Mouse (Mus musculus) megakaryocyte-erythroid progenitor cell, adult 5-6 weeks (primary cell): Measurements from ENCODE around the gene Rab11fip3. TPM values are rescaled to one million over a fixed set of nuclear protein-coding genes. Genes with fewer than 3 reads are reported as not detected.
"Not testable (repeated sequence)": the region's sequence is repeated elsewhere in the genome, so short reads cannot be mapped to it uniquely, and the experiment has no call there.

ENCODE experiments used
- ATAC-seq: replicated peaks from 2 replicates; pipeline ENCODE4 v1.8.0; 2016; ENCODE audit warnings: mild to moderate bottlenecking, inconsistent platforms; ENCODE audit not compliant: severe bottlenecking, poor library complexity, low FRiP score, low TSS enrichment
- total RNA-seq, 2 experiments: library from RNA; stranded (forward) in 1 of 2; stranded (reverse) in 1 of 2; fragments of 200-1000, 215-1000 nt in 1 of 2; fragments of >200 nt in 1 of 2; fragmentation: Nextera tagmentation in 1 of 2; gene quantifications; 2 replicates each; pipeline ENCODE4 v1.2.3; 2014 to 2017

Gene Rab11fip3
- total RNA-seq, 2 experiments from 2014 or later, result 0.33 to 0.48 TPM

DNA sequence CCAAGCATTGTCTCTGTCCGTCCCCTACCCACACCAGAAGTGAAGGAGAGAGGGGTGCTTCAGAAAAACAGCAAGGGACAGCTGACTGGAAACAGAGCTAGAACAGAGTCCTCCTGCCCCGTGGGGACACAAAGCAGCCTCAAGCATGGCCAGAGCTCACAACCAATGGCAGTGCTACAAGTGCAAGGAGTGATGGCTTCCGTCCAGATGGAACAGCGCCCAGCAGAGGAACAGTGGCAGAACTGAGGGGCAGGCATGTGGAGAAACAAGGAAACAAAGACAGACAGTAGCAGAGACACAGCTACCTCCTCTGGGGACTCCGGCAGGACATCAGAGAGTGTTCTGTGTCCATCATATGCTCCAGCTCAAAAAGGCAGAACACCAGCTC is 26.1 kb downstream of the Rab11fip3 start:
- no peak for ATAC-seq

DNA sequence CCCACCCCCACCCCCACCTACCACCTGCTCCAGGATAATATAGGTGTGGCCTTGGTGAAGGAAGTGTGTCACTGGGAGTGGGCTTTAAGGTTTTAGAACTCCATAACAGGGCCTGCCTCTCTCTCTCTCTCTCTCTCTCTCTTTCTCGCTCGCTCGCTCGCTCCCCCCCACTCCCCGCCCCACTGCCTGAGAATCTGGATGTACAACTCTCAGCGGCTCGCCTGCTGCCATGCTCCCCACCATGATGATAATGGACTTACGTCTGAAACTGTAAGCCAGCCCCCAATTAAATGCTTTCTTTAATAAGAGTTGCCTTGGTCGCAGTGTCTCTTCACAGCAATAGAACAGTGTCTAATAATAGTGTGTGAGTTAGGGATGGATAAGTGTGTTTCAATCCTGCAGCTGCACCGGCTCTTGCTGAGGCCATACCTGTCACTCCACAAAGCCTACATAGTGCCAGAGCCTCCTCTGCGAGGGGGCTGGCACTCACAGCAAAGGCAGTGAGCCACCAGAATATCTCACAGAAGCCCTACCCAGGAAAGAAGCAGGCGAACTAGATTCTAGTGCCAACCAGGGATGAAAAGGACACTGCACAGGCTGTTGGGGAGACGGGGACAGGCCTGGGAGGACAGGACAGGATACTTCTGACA is 26.6 kb downstream of the Rab11fip3 start:
- ATAC-seq, result no peak

DNA sequence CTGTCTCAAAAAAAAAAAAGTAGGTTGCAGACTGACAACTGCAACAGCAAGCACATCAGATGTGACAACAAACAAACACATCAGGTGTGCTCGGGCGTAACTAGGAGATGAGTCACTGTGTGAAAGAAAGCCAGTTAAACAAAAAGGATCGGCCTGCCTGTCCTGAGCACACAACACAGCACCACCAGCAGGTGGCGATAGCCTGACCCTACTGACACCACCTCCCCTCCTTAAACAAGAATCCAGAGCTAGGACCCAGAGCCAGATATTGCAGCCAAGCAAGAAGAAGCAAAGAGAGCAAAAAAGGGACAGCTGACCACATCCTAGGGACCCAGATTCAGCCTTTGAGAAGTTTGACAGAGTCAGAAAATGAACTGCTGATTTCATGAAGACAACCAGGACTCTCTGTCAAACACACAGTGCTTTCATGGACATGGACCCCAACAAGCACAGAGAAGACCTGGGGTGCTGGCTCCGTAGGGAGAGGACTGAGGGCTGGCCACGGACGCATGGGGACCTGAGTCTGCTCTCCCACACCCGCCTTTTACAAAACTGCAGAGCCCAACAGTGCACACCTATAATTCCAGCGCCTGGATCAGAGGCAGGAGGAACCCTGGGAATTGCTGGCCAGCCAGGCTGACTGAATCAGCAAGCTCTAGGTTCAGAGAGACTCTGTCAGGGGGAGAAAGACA is 28.1 kb downstream of the Rab11fip3 start:
- peak; percentile 81 for ATAC-seq

DNA sequence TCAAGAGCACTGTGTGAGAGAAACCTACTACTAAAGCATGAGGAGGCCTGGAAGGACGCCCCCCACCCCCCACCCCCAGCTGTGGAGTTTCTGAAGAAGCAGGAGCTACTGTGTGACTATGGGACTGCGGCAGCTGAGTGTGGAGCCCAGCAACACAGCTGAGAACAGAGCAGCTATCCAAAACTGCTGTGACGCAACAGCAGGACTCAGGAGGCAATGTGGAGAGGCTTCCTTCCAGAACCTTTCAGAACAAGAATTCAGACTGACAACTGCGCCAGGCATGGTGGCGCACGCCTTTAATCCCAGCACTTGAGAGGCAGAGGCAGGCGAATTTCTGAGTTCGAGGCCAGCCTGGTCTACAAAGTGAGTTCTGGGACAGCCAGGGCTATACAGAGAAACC is 28.6 kb downstream of the Rab11fip3 start:
- not testable (repeated sequence) for ATAC-seq

DNA sequence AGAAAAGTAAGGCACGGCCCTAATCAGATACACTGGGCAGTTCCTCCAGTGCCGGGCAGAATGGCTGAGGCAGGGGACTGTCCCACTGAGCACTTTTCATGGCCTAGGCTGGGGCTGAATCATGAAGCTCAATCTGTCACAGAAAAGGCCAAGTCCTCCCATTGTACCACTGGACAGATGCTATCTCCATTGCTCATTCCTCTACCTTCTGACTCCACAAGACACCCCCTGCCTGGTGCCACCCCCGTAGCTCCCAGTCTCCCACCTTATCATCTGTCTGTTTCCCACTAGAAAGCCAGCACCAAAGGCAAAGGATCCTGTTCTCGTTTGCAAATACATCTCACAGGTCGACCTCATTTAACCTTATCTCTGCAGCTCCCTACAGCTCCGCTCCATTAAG is 37.3 kb downstream of the Rab11fip3 start:
- ATAC-seq, result no peak

DNA sequence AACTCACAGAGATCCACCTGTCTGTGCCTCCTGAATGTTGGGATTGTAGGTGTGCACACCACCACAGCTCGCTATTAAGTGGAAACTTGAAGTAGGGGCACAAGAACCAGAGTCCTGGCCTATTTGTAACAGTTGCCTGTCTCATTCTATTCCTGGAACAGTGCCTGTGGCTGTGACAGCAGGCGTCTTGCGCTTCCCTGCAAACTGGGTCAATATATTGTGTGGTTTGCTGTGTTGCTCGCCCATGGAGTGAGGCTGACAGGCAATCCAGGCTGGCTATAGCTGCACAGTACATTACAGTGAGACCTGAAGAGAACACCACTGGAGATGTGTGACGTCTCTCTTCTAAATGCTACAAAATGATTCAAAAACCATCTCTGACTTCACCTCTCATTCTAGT is 37.8 kb downstream of the Rab11fip3 start:
- no peak for ATAC-seq

DNA sequence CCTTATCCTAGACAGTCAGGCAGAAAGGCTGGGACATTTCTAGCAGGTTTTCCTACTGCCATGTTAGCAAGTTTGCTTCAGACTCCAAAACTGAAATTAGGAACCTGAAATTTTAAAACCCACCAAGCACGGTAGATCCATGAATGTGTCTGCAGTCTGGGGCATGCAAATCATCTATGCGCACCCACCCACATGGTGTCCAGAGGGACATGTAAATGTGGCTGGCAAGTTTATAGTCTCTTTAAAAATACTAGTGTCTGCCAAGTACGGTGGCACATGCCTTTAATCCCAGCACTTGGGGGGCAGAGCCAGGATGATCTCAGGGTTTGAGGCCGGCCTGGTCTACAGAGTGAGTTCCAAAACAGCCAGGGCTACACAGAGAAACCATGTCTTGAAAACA is 41.1 kb downstream of the Rab11fip3 start:
- ATAC-seq, result no peak

DNA sequence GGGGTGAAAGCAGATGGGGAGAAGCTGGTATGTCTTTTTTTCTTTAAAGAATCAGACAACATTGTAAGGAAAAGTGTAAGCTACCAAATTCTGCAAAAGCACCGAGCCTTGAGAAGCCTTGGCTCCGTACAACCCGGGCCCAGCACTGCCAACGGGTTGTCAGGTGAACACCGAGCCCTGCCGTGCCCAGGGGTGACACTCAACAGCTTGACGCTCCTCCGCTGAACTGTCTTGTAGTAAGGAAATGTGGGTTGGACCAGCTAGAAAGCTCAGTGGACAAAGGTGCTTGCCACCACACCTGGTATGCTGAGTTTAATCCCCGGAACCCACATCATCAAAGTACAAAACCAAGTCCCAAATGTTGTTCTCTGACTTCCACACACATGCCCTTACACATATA is 44.7 kb downstream of the Rab11fip3 start:
- ATAC-seq, result no peak

DNA sequence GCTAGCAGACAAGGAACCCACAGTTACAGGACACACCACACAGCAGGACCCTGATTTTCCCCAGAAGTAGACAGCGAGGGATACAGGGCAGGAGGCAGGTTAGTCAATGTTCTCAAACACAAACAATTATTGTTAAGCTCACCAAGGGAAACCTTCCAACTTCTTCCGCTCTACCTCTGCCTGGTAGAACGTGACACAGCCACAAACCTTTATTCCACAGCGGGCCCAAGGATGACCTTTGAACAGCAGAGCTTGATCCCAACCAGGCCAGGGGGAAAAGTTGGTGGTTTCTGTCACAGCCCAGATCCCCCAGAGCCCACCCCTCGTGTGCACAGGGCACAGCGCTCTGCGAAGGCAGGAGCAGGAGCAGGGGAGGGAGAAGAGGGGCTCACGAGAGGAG is 45.4 kb downstream of the Rab11fip3 start:
- no peak for ATAC-seq

DNA sequence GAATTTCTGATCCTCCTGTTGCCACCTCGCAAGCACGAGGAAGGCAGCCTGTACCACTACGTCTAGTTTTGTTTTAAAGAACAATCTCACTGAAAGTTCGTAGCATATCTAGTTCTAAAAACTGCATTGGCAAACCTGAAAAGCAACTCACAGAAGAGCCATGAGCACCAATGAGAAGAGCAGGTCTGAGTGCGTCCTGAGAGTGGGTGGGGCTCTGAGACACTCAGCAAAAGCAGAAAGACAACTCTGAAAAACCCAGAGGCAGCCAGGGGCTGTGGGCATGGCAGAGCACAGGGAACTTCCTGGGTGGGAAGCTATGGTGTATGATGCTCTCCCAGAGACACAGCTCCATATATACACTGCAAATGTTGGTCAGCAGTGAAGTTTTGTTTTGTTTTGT is 46.2 kb downstream of the Rab11fip3 start:
- no peak for ATAC-seq

DNA sequence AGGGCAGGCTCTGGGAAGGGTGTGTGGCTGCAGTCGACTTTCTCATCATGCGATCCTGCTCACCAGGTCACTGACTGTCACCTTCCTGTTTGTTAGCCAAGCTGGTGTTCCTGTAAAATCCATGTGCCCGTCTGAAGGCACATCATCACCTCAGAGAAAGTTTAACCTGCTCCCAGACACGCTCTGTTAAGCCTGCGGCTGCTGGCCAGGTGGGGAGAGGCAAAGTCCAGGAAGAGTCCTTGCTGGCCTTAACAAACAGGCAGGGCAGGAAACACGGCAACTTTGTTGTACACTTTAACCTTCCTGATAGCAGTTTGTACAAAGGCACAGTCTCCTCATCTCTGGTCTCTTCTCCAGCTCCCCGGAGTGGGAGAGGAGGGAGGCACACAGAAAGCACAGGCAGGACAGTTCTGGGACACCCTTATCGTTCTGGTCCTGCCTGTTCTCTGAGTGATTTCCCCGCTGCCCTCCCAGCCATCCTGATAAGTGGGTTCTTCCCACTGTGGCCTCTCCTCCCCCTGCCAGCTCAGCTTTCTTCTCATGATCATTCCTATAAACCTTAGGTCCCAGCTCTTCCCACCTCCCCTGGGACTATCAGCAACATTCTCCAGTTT is 47.5 kb downstream of the Rab11fip3 start:
- ATAC-seq, result no peak

DNA sequence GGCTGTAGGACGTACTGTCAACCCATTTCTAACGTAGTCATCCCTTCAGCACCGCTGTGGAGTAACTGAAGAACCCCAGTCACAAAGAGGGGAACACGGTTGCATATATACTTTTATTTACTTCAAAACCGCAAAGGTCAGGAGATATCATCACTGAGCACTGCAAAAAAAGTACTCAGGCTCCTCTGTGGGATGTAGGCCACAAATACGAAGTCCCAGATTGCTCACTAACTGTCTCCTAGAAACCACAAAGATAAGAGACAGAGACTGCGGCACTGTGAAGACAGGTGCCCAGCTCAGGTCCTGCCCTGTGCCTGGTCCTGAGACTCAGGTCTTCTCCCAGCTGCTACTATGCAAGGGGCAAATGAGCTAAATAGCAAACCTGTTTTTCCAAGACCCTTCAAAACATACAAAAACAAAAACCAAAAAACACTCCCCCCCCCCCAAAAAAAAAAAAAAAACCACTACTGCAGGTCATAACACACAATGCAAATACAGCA is 48.5 kb downstream of the Rab11fip3 start:
- ATAC-seq, result peak; percentile 33; the same call in 1 of the 2 replicates

DNA sequence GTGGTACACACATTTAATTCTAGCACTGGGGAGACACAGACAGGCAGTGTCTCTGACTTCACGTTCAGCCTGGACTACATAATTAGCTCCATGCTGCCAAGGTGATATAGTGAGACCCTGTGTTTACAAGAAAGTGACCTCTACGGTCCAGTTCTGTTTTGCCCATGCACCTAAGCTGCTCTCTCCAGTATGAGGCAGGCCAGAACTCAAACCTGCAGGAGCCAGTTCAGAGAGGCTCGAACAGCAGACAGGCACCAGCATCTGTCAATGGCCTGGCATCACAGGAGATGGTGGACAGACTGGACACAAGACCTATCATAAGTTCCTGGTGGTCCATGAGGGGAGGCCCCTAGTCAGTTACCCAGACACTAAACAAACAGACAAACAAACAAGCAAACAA is 51.0 kb downstream of the Rab11fip3 start:
- ATAC-seq, result no peak

DNA sequence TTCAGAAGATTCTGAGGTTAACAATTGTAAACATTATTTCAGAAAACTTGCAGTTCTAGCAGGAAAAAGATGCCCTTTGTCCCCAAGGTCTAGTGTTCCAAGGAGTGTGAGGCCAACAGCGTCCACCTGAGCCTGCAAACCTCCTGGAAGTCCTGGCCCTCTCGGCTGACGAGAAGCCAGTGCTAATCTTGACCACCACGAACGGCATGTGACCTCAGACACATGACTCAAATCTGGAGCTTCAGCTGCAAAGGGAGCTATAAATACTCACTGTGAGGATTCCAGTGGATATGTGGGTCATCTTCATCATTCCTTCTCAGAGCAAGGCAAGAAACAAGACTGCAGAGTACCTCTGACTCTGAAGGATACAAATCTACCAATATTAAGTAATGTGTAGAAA is 51.4 kb downstream of the Rab11fip3 start:
- ATAC-seq, result no peak

DNA sequence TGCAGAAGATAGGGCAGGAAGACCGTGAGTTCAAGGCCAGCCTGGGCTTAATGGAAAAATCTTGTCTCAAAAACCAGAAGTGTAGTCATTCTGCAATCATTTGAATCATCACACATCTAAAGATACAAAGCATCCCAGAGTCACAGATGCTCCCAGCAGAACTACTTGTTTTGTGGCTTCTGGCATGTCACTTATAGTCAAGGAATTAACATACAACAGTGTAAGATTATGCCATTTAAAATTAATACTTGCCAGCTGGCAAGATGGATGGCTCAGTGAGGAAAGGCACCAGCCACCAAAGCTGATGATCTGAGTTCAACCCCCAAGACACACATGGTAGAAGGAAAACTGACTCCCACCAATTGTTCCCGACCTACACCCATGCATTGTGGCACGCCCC is 52.3 kb downstream of the Rab11fip3 start:
- no peak for ATAC-seq

DNA sequence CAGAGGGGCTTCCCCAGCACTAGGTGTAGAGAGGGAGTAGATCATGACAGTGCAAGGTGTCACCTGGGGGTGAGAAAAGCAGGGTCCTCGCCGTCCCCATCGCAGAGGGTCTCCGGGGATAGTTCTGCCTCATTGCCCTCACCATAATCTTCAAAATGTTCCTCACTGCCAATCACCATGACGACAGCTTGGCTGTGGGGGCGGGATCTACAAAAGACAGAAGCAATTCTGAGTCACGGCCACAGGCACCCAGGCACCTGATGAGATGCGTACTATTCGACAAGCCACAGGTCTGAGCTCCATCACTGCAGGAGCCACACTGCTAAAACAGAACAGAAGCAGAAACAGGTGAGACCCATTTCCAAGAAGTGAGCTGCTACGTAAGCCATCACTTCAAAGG is 55.6 kb downstream of the Rab11fip3 start:
- no peak for ATAC-seq

DNA sequence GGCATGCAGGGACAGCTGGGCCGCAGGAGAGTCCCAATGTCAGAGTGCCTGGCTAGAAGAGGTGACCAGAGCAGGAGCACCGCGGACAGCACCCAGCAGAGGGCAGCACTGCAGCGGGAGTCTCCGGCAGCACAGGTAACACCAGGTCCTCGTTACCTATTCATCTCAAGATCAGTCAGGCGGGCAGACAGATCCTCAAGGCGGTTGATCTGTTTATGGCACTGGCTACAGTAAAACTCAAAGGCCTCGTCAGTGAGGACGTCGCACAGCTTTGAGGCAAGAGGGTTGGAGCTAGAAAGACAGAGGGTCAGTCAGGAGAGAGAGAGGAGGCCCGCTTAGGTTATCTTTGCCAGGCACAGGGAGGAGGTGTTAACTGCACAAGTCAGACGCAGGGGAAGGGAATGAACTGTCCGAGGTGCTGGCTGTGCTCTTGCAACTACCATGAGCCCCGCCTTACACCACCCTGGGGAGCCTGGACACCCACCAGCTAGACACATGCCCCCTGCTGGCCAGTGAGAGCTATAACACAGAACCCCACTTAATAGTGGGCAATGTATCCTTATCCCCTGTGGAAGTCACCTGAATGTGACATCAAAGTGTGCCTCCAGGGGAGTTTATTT is 57.4 kb downstream of the Rab11fip3 start:
- peak; percentile 95 for ATAC-seq

DNA sequence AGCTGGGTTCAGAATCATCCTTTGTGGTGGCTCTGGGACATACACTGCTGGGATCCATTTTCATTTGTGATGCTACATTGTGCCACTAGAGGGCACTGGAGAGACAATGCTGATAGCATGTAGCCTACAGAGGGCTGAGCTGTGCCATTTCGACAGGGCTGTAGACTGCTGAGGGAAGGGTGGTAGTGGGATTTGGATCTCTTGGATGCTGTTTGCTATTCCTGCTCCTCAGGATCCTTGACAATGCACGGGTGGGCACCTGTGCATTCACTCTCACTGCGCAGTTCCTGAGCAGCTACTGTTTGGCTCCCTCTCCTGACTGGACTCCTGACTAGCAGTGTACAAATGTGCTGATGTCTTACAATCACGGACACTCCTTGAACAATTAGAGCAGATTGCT is 59.8 kb downstream of the Rab11fip3 start:
- ATAC-seq, result peak; percentile 64

DNA sequence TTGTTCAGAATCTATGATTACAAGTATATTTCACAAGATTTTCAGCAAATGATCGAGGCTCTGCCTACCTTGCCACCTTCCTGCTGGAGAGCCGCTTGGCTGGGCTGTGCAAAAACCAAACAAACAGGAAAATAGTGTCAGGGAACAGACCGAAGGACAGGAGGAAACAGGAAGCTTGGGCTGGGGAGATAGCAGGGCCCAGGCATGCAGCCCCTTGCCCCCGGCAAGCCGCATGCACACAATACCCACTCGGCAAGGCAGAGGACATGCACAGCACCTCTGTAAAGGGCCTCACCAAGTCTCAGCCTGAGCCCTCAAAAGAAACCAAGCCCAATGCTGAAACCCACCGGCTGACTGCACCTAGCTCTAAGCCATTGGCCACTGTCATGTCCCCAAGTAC is 60.6 kb downstream of the Rab11fip3 start:
- no peak for ATAC-seq

DNA sequence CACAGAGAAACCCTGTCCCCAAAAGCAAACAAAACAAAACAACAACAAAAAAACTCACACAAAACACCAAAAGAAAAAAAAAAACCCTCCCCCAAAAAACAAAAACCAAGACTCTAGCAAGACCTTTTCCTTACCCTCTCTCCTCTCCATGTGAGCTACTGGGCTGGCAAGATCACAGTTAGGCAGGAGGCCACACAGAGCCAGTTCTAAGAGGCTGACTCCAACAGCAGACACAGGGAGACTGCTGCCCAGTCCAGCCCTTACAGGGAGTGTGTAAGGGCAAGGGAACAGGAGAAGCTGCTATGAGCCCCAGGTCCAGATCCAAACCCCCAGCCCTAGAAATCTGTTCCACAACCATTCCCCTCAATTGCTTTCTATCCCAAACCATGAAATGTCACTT is 61.0 kb downstream of the Rab11fip3 start:
- no peak for ATAC-seq
